Mouse (Mus musculus) neural tube, embryonic 10.5 days (tissue): ENCODE results near the gene Efcab11.

Source experiments
- DNase-seq: peaks from one replicate; pipeline ENCODE4 v3.0.0-alpha.2; 2017; ENCODE audit warnings: low spot score; ENCODE audit errors: extremely low spot score

Efcab11 gene

GRCm38 (mm10) chr12:99686418-99686992 lies 197.7 kb downstream of the Efcab11 start:
- no peak for DNase-seq

DNA sequence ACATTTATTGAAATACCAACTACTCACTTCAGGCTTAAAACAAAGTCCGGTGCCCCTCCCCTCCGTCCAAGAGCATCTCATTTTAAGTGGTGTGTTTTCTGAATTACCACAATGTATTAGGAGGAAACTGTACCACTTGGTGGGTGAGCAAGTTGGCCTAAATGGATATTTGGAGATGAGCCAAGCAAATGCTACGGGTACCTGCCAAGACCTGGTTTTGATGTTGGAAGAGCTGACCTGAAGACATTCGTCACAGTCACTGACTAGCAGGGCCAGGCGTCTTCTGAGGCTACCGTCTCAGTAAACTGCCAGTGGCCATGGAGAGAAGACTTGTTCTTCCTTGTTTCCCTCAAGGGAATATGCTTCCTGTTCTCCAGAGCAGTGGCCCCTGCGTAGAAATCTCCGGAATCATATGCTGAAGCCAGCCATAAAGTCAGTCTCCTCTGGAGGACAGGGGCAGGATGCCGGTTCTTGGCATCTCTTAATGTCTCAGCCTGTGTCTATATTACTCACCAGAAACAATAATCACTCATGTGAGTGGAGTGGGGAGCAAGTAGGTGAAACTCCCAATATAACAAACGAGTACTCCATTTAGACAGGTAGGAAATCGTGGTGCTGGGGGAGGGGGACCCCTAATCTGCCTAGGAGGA lies 198.7 kb downstream of the Efcab11 start:
- no peak for DNase-seq

DNA sequence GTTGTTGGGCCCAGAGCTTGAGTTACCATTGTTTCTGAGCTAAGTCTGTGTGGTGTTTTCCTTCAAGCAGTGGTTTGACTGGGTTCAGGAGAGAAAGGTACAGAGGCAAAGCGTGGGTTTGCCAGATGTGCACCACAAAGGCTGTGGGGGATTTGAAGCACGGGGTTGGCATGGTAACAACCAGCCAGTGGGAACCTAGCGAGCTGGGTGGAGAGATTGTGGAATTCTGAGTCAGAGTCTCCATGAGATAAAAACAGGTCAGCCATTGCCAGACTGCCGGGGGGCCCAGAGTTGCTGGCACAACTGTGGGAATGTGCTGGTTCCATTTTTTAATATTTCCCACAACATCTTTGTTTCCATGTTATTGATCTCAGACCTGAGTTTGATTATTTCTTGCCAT lies 202.6 kb downstream of the Efcab11 start:
- no peak for DNase-seq

DNA sequence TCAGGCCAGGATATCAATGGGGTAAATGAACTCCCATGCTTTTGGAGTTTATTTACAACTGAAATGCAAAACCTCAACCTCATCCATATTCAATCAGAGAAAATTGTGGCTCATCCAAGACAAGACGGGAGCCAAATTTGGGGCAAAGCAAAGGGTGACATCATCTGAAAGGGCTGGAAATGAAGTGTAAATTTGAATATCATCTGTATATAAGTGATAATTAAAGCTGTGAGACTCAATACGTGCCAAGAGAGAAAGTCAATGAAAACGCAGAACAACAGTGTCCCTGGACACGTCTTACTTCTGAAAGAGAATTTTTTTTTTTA lies 212.4 kb downstream of the Efcab11 start:
- no peak for DNase-seq

- no peak for DNase-seq
Observed at GRCm38 (mm10) chr12:99671162-99671865, 212.9 kb downstream of the Efcab11 start.

- no peak for DNase-seq
Observed at GRCm38 (mm10) chr12:99670762-99671152, 213.5 kb downstream of the Efcab11 start.

- no peak for DNase-seq
Observed at GRCm38 (mm10) chr12:99669976-99670761, 214.1 kb downstream of the Efcab11 start.

- DNase-seq = no peak
Observed at GRCm38 (mm10) chr12:99654991-99655880, 229.0 kb downstream of the Efcab11 start.

DNA sequence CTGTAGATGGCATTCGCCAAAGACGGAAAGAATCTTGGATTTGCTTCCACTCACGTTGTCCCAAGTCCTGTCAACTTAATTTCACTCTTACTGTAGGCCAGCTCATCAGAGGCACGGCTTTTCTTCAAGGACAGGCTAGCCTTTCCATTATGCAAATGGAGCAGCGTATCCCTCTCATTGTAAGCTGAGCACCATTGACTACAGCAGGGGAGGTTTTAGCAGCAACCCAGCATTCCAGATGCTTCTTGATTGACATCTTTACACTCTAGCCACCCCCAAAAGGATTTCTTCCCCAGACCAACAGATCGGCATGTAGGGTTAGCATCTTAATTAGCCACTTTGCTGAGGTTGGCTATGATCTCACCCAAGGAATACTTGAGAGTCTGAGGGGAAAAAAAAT lies 231.8 kb downstream of the Efcab11 start:
- DNase-seq = no peak

GRCm38 (mm10) chr12:99649732-99650131 lies 234.5 kb downstream of the Efcab11 start:
- DNase-seq = no peak

GRCm38 (mm10) chr12:99648781-99649180 lies 235.5 kb downstream of the Efcab11 start:
- DNase-seq = no peak

DNA sequence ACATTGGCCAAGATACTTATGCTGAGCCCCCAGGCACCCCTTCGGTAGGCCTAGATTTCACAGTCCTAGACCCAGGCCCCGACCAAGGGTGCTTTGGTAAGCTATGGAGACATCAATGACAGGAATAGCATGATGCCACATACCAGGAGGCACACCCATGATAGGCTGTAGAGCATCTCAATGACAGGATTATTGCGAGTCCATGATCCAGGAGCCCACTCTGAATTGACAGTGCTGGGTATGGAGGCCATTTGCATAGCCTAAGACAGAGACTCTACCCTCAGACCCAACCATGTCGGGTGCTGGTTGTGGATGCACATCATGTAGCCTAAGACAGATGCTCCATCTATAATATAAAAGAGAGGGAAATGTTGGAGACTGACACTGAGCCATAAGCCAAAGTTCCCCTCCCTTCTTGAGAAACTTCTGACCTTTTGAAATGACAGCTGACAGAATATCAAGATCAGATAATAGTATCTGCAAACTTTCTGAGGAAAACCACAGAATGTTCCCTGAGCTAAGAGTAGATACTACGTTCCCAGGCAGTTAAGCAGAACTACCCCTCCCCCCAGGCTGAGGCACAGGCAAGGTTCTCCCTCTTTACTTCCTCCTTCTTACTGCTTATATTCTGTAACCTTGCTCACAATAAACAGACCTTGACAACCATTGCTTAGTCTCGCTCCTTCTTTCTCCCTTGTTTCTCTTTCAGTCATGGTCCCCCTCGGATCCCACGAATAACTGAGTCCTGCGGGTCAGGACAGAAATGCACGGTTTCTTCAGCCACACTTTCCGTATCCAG lies 237.5 kb downstream of the Efcab11 start:
- no peak for DNase-seq

DNA sequence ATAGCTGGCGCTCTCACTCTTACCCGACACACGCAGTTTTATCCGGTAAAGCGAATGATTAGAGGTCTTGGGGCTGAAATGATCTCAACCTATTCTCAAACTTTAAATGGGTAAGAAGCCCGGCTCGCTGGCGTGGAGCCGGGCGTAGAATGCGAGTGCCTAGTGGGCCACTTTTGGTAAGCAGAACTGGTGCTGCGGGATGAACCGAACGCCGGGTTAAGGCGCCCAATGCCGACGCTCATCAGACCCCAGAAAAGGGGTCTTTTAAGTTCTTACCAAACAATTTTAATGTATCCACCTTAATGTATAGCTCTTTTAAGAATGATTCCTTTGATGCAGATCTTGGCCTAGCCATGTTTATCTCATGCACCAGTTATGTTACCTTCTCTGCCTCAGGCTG lies 238.8 kb downstream of the Efcab11 start:
- no peak for DNase-seq

- DNase-seq = no peak
Observed at GRCm38 (mm10) chr12:99644966-99645365, 239.3 kb downstream of the Efcab11 start.
